Mouse (Mus musculus): ENCODE data around the gene Atad1. TPM values are rescaled to one million over a fixed set of nuclear protein-coding genes. Genes with fewer than 3 reads are reported as not detected.

The Atad1 gene
- polyA plus RNA-seq, 1 experiment from 2014 or later, result 63.7 TPM

GRCm38 (mm10) chr19:32659346-32659745 lies 80.2 kb downstream of the Atad1 start:
- no peaks in the 10 kb centered on the region for H3K27me3 ChIP-seq
- H3K27ac ChIP-seq, result no peak overlapping the region
- H3K9ac ChIP-seq, result no peak overlapping the region
- no peak for ATAC-seq (ENCODE audit: low FRiP score, low read depth)
- 67% methylated on average over 5 of the region's 5 CpGs for WGBS
- peaks cover 50% of the 10 kb centered on the region for H3K36me3 ChIP-seq
- H3K4me1 ChIP-seq, result no peaks in the 10 kb centered on the region
- H3K4me3 ChIP-seq, result no peak overlapping the region
- no peaks in the 10 kb centered on the region for H3K9me3 ChIP-seq
- H3K4me2 ChIP-seq (replicated peaks), result no peak overlapping the region

DNA sequence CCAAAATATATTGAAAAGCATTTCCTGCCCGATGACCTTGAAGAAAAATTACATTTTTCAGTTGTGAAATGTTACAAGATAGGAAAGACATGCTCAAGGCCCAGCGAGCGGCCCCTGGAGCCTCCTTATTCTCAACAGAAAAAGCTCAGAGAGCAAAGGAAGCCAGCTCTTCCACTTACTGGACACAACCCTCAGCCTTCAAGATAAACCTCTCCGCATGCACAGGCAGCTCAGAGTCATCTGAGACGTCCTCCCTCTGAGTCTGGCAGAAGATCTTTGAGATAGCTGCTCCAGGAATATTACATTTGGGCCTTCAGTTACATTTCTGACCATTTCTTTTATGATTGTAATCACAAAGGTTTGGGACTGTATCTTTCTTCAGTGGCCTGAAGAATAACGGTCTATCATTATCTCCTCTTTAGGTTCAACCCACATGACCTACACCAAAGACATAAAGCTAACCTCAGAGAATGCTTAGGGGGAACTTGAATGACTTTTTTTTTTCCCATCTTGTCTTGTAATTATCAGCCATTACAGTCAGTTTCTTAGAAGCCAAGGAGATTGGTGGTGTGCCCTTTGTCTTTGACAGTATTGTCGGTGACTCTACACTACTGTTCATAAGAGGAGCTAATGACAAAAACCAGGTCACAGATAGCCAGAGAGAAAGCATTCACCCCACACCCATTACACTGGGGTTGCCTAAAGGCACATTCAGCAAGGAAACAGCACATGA lies 85.8 kb downstream of the Atad1 start:
- H3K27me3 ChIP-seq, result no peaks in the 10 kb centered on the region
- no peak overlapping the region for H3K27ac ChIP-seq
- ATAC-seq (ENCODE audit: low FRiP score, low read depth), result no peak
- WGBS, result 89% methylated on average over 7 of the region's 7 CpGs
- H3K36me3 ChIP-seq, result peaks cover 49% of the 10 kb centered on the region
- no peak overlapping the region for H3K4me2 ChIP-seq (replicated peaks)
- H3K4me1 ChIP-seq, result no peaks in the 10 kb centered on the region
- no peak overlapping the region for H3K9ac ChIP-seq
- H3K4me3 ChIP-seq, result no peak overlapping the region
- H3K9me3 ChIP-seq, result no peaks in the 10 kb centered on the region

DNA sequence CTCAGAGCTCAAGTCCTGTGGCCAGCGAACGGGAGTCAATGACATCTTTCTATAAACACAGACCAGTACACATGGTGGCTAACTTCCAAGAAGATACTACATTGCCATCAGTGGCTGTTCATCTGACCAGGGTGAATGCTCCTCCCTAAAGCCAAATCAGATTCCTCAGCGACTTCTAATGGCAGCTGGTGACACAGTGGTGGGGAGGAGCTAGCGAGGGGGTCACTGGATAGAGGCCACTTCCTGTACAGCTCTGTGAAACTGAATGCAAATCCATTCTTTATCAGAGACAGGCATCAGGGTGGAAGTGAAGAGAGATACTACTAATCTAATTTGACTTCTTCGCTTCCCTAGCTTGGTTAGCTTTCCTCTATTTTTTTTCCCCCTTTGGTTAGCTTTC lies 86.5 kb downstream of the Atad1 start:
- no peak for ATAC-seq (ENCODE audit: low FRiP score, low read depth)
- peaks cover 1% of the 10 kb centered on the region; the same call in 1 of the 2 replicates for H3K4me1 ChIP-seq
- H3K36me3 ChIP-seq, result peaks cover 49% of the 10 kb centered on the region
- no peak overlapping the region for H3K27ac ChIP-seq
- no peaks in the 10 kb centered on the region for H3K9me3 ChIP-seq
- H3K4me3 ChIP-seq, result no peak overlapping the region
- H3K27me3 ChIP-seq, result no peaks in the 10 kb centered on the region
- 88% methylated on average over 5 of the region's 5 CpGs for WGBS
- H3K4me2 ChIP-seq (replicated peaks), result no peak overlapping the region
- H3K9ac ChIP-seq, result no peak overlapping the region

DNA sequence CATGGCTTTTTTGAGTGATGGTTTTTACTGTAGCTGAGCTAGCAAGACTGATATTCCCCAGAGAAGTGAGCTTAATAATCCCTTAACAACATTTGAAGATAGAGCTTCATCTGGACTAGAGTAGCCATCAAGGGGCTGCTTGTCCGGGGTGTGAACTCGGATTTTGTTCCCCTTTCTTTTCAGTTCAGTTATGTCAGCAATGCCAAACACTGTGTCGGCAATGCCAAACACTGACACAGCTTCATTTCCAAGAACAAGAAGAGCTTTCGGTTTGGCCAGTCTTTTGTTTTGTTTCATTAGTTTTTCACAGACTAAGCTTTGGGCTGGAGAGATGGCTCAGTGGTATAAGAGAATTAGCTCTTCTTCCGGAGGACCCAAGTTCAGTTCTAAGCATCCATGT lies 88.5 kb downstream of the Atad1 start:
- peaks cover 4% of the 10 kb centered on the region; the same call in 1 of the 2 replicates for H3K9me3 ChIP-seq
- H3K9ac ChIP-seq, result no peak overlapping the region
- no peak overlapping the region for H3K4me2 ChIP-seq (replicated peaks)
- peaks cover 5% of the 10 kb centered on the region; the same call in 1 of the 2 replicates for H3K4me1 ChIP-seq
- no peak overlapping the region for H3K27ac ChIP-seq
- H3K4me3 ChIP-seq, result no peak overlapping the region
- H3K27me3 ChIP-seq, result no peaks in the 10 kb centered on the region
- no peak for ATAC-seq (ENCODE audit: low FRiP score, low read depth)
- WGBS, result 87% methylated on average over 5 of the region's 5 CpGs
- H3K36me3 ChIP-seq, result peaks cover 54% of the 10 kb centered on the region

- peaks cover 5% of the 10 kb centered on the region; the same call in 1 of the 2 replicates for H3K4me1 ChIP-seq
- 59% methylated on average over 10 of the region's 10 CpGs for WGBS
- no peak overlapping the region for H3K4me3 ChIP-seq
- no peak for ATAC-seq (ENCODE audit: low FRiP score, low read depth)
- no peak overlapping the region for H3K9ac ChIP-seq
- H3K27me3 ChIP-seq, result no peaks in the 10 kb centered on the region
- no peak overlapping the region for H3K27ac ChIP-seq
- H3K9me3 ChIP-seq, result peaks cover 11% of the 10 kb centered on the region
- peaks cover 47% of the 10 kb centered on the region for H3K36me3 ChIP-seq
- H3K4me2 ChIP-seq (replicated peaks), result no peak overlapping the region
Measured at GRCm38 (mm10) chr19:32648019-32648571, 91.5 kb downstream of the Atad1 start.

DNA sequence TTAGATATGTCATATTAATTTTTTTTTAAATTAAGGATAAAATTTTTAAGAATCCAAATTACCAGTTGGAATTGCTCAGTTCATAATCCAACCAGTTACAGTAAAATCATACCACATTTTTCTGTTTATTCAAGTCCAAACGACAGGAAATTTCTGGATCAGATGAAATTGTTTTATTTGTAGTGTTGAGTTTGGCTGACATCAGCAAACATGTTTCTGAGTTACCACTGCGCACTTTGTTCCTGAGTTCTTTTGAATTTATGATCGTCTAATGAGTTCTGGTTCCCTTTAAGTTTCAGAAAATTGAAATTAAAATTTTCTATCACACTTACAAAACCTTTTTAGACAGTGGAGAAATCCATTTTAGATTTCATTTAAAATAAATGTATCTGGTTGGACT lies 93.2 kb downstream of the Atad1 start:
- Histone ChIP-seq H3K9ac (no peak overlapping the region), H3K27me3 (no peaks in the 10 kb centered on the region), H3K9me3 (peaks cover 11% of the 10 kb centered on the region), H3K4me3 (no peak overlapping the region), H3K27ac (no peak overlapping the region), H3K4me1 (peaks cover 5% of the 10 kb centered on the region; the same call in 1 of the 2 replicates), H3K36me3 (peaks cover 49% of the 10 kb centered on the region), H3K4me2 (replicated peaks) (no peak overlapping the region)
- WGBS, result 80% methylated on average over 3 of the region's 3 CpGs
- no peak for ATAC-seq (ENCODE audit: low FRiP score, low read depth)

DNA sequence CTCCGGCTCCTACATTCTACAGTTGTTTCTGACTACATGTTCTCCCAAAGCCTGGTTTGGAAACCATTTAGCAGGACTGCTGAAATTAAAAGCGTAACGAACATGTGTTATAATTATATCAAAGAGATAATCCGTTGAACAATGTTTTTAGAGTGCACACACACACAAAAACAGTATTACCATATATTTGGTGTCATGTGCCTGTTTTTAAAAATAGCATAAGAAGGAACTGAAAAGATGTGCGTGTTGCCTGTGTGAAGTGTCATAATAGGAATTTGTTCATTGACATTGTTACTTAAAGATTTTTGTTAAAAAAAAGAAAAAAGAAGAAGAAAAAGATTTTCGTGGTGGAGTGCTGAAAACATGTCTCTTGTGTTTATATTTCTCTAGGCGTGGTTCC lies 93.6 kb downstream of the Atad1 start:
- H3K4me3 ChIP-seq, result no peak overlapping the region
- WGBS, result 95% methylated on average over 7 of the region's 7 CpGs
- H3K9ac ChIP-seq, result no peak overlapping the region
- peaks cover 5% of the 10 kb centered on the region; the same call in 1 of the 2 replicates for H3K4me1 ChIP-seq
- no peaks in the 10 kb centered on the region for H3K27me3 ChIP-seq
- H3K27ac ChIP-seq, result no peak overlapping the region
- peaks cover 49% of the 10 kb centered on the region for H3K36me3 ChIP-seq
- no peak overlapping the region for H3K4me2 ChIP-seq (replicated peaks)
- peaks cover 11% of the 10 kb centered on the region for H3K9me3 ChIP-seq
- no peak for ATAC-seq (ENCODE audit: low FRiP score, low read depth)

DNA sequence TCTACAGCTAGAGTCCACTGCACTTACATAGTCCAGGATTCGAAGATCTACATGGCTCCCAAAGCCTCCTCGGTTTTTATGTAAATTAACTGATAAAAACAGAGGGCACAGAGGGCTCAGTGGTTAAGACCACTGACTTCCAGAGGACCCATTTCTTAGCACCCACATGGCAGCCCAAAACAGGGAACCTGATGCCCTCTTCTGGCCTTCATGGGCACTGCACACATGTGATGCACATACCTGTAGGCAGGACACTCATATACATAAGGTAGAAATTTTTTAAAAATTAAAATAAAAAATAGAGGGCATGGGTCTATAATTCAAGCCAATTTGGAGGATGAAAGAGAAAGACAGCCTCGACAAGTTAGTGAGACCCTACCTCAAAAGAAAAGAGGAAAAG lies 95.9 kb downstream of the Atad1 start:
- no peak overlapping the region for H3K9ac ChIP-seq
- 90% methylated on average over 3 of the region's 3 CpGs for WGBS
- H3K9me3 ChIP-seq, result peaks cover 11% of the 10 kb centered on the region

DNA sequence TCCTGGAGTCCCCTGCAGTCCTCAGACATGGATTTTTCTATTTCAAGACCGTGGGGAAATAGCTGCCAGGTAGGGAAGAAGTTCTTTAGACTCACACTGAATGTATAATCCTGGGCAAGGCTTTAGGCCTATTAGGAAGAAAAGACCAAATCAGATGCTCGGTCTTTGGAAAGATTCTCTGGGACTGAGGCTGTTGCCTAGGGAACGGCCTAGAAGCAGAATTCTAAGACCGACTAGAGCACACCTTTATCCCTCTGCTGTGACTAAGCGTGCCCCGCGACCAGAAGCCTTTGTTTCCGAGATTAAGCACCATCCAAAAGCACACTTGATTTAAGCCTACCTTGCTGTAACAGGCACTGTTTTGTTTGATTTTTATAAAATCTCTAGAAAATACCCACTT lies 97.6 kb downstream of the Atad1 start:
- Histone ChIP-seq H3K27me3 (no peaks in the 10 kb centered on the region), H3K27ac (no peak overlapping the region), H3K36me3 (peaks cover 73% of the 10 kb centered on the region), H3K4me2 (replicated peaks) (no peak overlapping the region), H3K9ac (no peak overlapping the region), H3K4me1 (no peaks in the 10 kb centered on the region), H3K4me3 (no peak overlapping the region), H3K9me3 (peaks cover 7% of the 10 kb centered on the region)
- 90% methylated on average over 8 of the region's 8 CpGs for WGBS
- ATAC-seq (ENCODE audit: low FRiP score, low read depth), result no peak

More for the DNA sequence above, 95.9 kb downstream of the Atad1 start:
- H3K27me3 ChIP-seq, result no peaks in the 10 kb centered on the region
- ATAC-seq (ENCODE audit: low FRiP score, low read depth), result no peak
- H3K36me3 ChIP-seq, result peaks cover 66% of the 10 kb centered on the region
- H3K27ac ChIP-seq, result no peak overlapping the region
- no peak overlapping the region for H3K4me2 ChIP-seq (replicated peaks)
- peaks cover 5% of the 10 kb centered on the region; the same call in 1 of the 2 replicates for H3K4me1 ChIP-seq
- no peak overlapping the region for H3K4me3 ChIP-seq

DNA sequence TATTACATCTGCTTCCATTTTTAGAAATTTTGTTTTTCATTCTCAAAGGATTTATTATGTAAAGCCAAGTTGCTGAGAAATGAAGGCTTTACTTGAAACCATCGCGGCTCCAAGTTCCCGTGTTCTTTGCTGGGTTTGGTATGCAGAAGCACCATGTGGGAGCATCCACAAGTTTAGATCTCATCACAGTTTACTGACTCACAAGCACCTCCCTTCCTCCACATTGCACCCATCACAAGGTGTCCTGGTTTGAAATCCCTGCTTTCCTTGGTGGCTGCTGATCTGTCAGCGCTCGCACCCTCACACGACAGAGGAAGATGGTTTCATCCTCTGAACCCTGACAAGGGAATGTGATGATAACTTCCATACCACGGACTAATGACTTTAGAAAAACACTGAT lies 98.1 kb downstream of the Atad1 start:
- Histone ChIP-seq H3K9me3 (peaks cover 7% of the 10 kb centered on the region), H3K4me2 (replicated peaks) (no peak overlapping the region), H3K36me3 (peaks cover 78% of the 10 kb centered on the region), H3K27ac (no peak overlapping the region), H3K4me1 (no peaks in the 10 kb centered on the region), H3K9ac (no peak overlapping the region), H3K27me3 (no peaks in the 10 kb centered on the region), H3K4me3 (no peak overlapping the region)
- WGBS, result 89% methylated on average over 7 of the region's 7 CpGs
- no peak for ATAC-seq (ENCODE audit: low FRiP score, low read depth)

DNA sequence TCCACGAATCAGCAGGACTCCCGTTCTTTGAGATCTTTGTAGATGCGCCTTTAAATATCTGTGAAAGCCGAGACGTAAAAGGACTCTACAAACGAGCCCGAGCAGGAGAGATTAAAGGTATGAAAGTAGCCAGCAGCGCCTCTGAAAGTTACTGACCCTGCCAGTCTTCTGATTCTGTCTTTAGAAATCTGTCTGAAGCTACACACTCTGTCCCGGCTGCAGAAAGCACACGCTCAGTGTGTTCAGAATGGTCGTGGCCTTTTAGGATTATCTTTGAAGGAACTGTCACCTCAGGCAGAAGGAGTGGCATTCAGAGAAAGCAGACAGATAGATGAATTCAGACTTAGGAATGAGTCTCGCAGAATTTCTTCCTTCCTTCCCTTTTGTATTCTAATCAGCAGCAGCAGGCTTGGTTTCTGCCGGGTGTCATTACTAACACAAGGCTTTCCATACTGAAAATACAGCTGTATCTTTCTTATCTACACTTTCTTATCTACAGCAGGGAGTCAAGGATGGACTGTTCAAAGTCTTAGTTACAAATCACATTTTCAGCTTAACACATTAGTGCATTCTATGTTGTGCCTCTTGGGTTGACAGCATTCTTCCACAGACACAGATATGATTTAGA lies 101.2 kb downstream of the Atad1 start:
- Histone ChIP-seq H3K27me3 (no peaks in the 10 kb centered on the region), H3K9me3 (no peaks in the 10 kb centered on the region), H3K36me3 (peaks cover 82% of the 10 kb centered on the region), H3K27ac (no peak overlapping the region), H3K4me2 (replicated peaks) (no peak overlapping the region), H3K4me1 (no peaks in the 10 kb centered on the region), H3K9ac (no peak overlapping the region), H3K4me3 (no peak overlapping the region)
- WGBS, result 51% methylated on average over 13 of the region's 13 CpGs
- no peak for ATAC-seq (ENCODE audit: low FRiP score, low read depth)

DNA sequence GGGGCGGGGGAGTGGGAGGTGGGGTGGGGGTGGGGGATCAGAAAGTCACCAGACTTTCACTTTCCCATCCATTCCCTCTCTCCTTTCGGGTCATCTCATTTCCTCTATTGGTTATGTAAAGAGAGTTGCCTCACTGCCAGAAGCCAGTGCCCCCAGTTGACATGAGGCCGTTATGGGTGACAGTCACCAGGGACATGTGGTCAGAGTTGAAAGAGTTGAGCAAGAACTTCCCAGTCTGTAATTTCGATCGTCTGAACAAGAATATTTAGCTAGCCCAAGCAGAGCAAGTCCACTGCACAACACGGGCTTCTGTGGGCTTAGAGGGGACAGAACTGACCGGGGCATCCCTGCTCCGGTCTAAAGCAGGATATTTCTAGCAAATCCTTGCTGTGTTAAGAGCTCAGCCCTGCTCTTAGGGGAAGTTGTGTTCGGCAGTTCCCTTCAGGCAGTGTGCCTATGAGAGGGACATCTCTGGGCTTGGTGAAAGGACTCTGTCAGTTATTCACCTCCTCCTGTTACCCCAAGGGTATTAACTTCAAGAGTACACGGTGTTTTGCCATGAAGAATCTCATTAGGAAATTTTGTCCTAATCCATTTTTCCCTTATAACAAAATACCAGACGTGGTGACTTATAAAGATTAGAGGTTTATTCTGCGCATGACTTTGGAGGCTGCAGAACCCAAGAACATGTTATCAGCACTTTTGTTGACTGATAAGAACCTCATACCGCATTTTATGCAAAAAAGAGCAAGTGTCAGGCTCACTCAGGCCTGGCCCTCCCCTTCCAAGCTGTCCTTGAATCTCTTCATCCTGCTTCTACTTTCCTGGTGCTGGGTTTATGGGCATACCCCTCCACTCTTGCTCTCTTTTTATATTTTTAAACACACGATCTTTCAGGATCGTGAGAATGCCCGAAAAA lies 102.0 kb downstream of the Atad1 start:
- Histone ChIP-seq H3K36me3 (peaks cover 74% of the 10 kb centered on the region), H3K4me2 (replicated peaks) (no peak overlapping the region), H3K9me3 (no peaks in the 10 kb centered on the region), H3K4me3 (no peak overlapping the region), H3K4me1 (no peaks in the 10 kb centered on the region), H3K27me3 (no peaks in the 10 kb centered on the region), H3K9ac (no peak overlapping the region), H3K27ac (no peak overlapping the region)
- ATAC-seq (ENCODE audit: low FRiP score, low read depth), result no peak
- 70% methylated on average over 16 of the region's 16 CpGs for WGBS
